Mouse (Mus musculus) heart, postnatal 36 days (tissue): ENCODE measurements around the gene Il6st. TPM values are rescaled to one million over a fixed set of nuclear protein-coding genes. Genes with fewer than 3 reads are reported as not detected.

Experiments
- DNase-seq, 2 experiments: peaks; one replicate each; pipeline ENCODE4 v3.0.0; 2021 to 2022
- intact Hi-C: fragments of 180-260 bp; cut with DNase I; formaldehyde crosslinking; loops from one replicate; pipeline ENCODE4 v1.15.1; 2025
- total RNA-seq, 2 experiments: library from RNA; stranded (reverse); gene quantifications; 2 replicates each; pipeline ENCODE4 v1.2.3; 2021

The Il6st gene
- total RNA-seq, 2 experiments from 2014 or later: 203 to 252 TPM

GRCm38 (mm10) chr13:112473757-112474755, 10.2 kb downstream of the Il6st start:
- DNase-seq: no peak
- intact Hi-C loops: no loop called here

GRCm38 (mm10) chr13:112479032-112479431, 15.2 kb downstream of the Il6st start:
- DNase-seq: no peak
- intact Hi-C loops: no loop called here

GRCm38 (mm10) chr13:112479926-112480325, 16.1 kb downstream of the Il6st start:
- DNase-seq: no peak
- intact Hi-C loops: no loop called here

- no peak for DNase-seq
- intact Hi-C loops: no loop called here
These were observed 18.7 kb downstream of the Il6st start for GRCm38 (mm10) chr13:112482525-112482924.

GRCm38 (mm10) chr13:112483015-112483414, 19.1 kb downstream of the Il6st start:
- intact Hi-C loops: no loop called here
- no peak for DNase-seq

GRCm38 (mm10) chr13:112486236-112486635, 22.4 kb downstream of the Il6st start:
- no peak for DNase-seq
- intact Hi-C loops: no loop called here

- DNase-seq: no peak
- intact Hi-C loops: no loop called here
These were observed 22.8 kb downstream of the Il6st start for GRCm38 (mm10) chr13:112486676-112487075.

GRCm38 (mm10) chr13:112490036-112490435, 26.2 kb downstream of the Il6st start:
- no peak for DNase-seq
- intact Hi-C loops: no loop called here

GRCm38 (mm10) chr13:112491636-112492284, 27.9 kb downstream of the Il6st start:
- intact Hi-C loops: no loop called here
- no peak for DNase-seq

- DNase-seq: no peak
- intact Hi-C loops: no loop called here
These were observed 28.4 kb downstream of the Il6st start for GRCm38 (mm10) chr13:112492285-112492678.

GRCm38 (mm10) chr13:112494590-112494989, 30.7 kb downstream of the Il6st start:
- intact Hi-C loops: no loop called here

GRCm38 (mm10) chr13:112500027-112500426, 36.2 kb downstream of the Il6st start:
- intact Hi-C loops: loop anchor here (10.0 kb wide), 1 partner anchor 725 kb away; no protein-coding TSS in a partner anchor

More at GRCm38 (mm10) chr13:112494590-112494989, 30.7 kb downstream of the Il6st start:
- DNase-seq: no peak

GRCm38 (mm10) chr13:112500466-112500865, 36.6 kb downstream of the Il6st start:
- intact Hi-C loops: loop anchor here (10.0 kb wide), 1 partner anchor 726 kb away; no protein-coding TSS in a partner anchor

More at GRCm38 (mm10) chr13:112500027-112500426, 36.2 kb downstream of the Il6st start:
- no peak for DNase-seq

GRCm38 (mm10) chr13:112503846-112504245, 40.0 kb downstream of the Il6st start:
- intact Hi-C loops: loop anchor here (10.0 kb wide), 1 partner anchor 729 kb away; no protein-coding TSS in a partner anchor
- no peak for DNase-seq

More at GRCm38 (mm10) chr13:112500466-112500865, 36.6 kb downstream of the Il6st start:
- DNase-seq: no peak

GRCm38 (mm10) chr13:112505436-112505835, 41.6 kb downstream of the Il6st start:
- no peak for DNase-seq
- intact Hi-C loops: loop anchor here (10.0 kb wide), 1 partner anchor 731 kb away; no protein-coding TSS in a partner anchor

GRCm38 (mm10) chr13:112506766-112507165, 42.9 kb downstream of the Il6st start:
- no peak for DNase-seq
- intact Hi-C loops: loop anchor here (10.0 kb wide), 1 partner anchor 732 kb away; no protein-coding TSS in a partner anchor

- intact Hi-C loops: loop anchor here (10.0 kb wide), 1 partner anchor 733 kb away; no protein-coding TSS in a partner anchor
- no peak for DNase-seq
These were observed 43.8 kb downstream of the Il6st start for GRCm38 (mm10) chr13:112507691-112508090.

- no peak for DNase-seq
- intact Hi-C loops: loop anchor here (10.0 kb wide), 1 partner anchor 734 kb away; no protein-coding TSS in a partner anchor
These were observed 44.6 kb downstream of the Il6st start for GRCm38 (mm10) chr13:112508487-112508886.

- peak; percentile 62 to 71 for DNase-seq
- intact Hi-C loops: loop anchor here (1.0 to 10.0 kb wide), 3 partner anchors 201 to 735 kb away; no protein-coding TSS in a partner anchor
These were observed 45.6 kb downstream of the Il6st start for GRCm38 (mm10) chr13:112509465-112509864.

- intact Hi-C loops: no loop called here
- DNase-seq: peak in 1 of 2 experiments; percentile 9
These were observed 46.8 kb downstream of the Il6st start for GRCm38 (mm10) chr13:112510437-112511212.
